26 mouse cellular contexts compared by ENCODE assay signal in the genomic region with DNA sequence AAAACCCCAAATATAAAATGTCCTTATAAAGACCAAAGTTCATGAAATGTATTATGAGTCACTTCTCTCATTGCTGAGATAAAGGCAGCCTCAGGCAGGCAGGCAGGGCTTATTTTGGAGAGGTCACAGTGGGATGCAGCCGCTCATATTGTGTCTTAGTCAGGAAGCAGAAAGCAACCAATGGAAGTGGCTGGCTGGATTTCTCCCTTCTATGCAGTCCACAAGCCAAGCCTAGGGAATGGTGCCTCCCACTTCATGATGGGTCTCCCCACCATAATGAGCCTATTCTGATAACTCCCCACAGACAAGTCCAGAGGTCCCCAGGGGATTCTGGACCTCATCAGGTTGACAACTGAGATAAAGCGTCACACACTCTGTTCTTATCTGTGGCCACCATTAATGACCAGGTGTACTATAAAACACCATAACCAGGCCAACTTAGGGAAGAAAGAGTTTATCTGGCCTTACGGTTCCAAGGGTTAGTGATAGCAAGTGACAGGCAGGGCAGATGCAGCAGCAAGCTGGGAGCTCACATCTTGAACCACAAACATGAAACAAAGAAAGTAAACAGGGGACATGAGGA. TPM values are rescaled to one million over a fixed set of nuclear protein-coding genes. Genes with fewer than 3 reads are reported as not detected.
A peak's percentile ranks its signal among the peaks of the same experiment; 100 is the strongest.
DNase-seq lines count a peak whose midpoint lies in the region; ATAC-seq and TF ChIP-seq lines count a peak whose summit lies in the region.
"Had no signal": no experiment of that assay in that cellular context is flagged by ENCODE, and none has a peak within 500 bp of the region (broad histone marks: within the 10 kb centered on the region; RNA-seq: fewer than 3 reads in every experiment).

No protein-coding gene starts in this region.

- WGBS in intestine, postnatal 0 days: 54% methylated on average over 3 of the region's 3 CpGs
- 81% methylated on average over 3 of the region's 3 CpGs for WGBS in liver, postnatal 0 days (ENCODE audit: insufficient replicate concordance)

- H3K36me3 ChIP-seq in G1E (replicated peaks): peaks cover 84% of the 10 kb centered on the region
- H3K36me3 ChIP-seq in intestine, postnatal 0 days (ENCODE audit: control insufficient read depth, insufficient read depth): peaks cover 11% of the 10 kb centered on the region; the same call in 1 of the 2 replicates
- H3K36me3 ChIP-seq in liver, postnatal 0 days (replicated peaks; ENCODE audit: insufficient read depth, low read length): peaks cover 7% of the 10 kb centered on the region; the same call in 1 of the 2 replicates

- peak; percentile 39 for DNase-seq in adrenal gland, postnatal 14 days
- no peak for DNase-seq in adrenal gland, adult 8-10 months
- DNase-seq in G1E (ENCODE audit: low spot score): no peak
- DNase-seq in cerebellum, adult 11-12 months: no peak
- no peak for DNase-seq in liver, postnatal 0 days
- no peak for DNase-seq in kidney, adult 18-20 months
- DNase-seq: cerebellum, adult 2 months; cerebellum, adult 9-11 months; cerebellum, postnatal 25 days; forebrain, postnatal 0 days; gastrocnemius, adult 2 months; gastrocnemius, postnatal 14 days; heart, adult 18-20 months; heart, postnatal 14 days; heart, postnatal 4 days had no signal

- ATAC-seq in G1E (ENCODE audit: extremely low read depth, insufficient number of reproducible peaks, low FRiP score, poor library complexity, severe bottlenecking): 0 out of 2 replicates have a peak, but pooled peaks have one; percentile 12
- ATAC-seq in intestine, postnatal 0 days: peak; percentile 76
- no peak for ATAC-seq in liver, postnatal 0 days
- ATAC-seq: activated CD4-positive, CD25-positive, alpha-beta regulatory T cell, adult 4 months; forebrain, embryonic 14.5 days; forebrain, postnatal 0 days; hindbrain, postnatal 0 days; inflammation-experienced regulatory T-cells, adult 6 months had no signal

- peaks cover 13% of the 10 kb centered on the region; the same call in 1 of the 2 replicates for H3K4me1 ChIP-seq in G1E (ENCODE audit: insufficient read depth, low read depth, low read length)
- peaks cover 16% of the 10 kb centered on the region for H3K4me1 ChIP-seq in brown adipose tissue, adult 24 weeks (ENCODE audit: control insufficient read depth, insufficient read depth, insufficient read length, low read length)
- peaks cover 3% of the 10 kb centered on the region; the same call in 1 of the 2 replicates for H3K4me1 ChIP-seq in intestine, postnatal 0 days (replicated peaks; ENCODE audit: control insufficient read depth, insufficient read depth, low read length)
- H3K4me1 ChIP-seq in liver, postnatal 0 days (ENCODE audit: insufficient read depth): no peaks in the 10 kb centered on the region
- H3K4me1 ChIP-seq: embryonic facial prominence, embryonic 12.5 days; embryonic facial prominence, embryonic 15.5 days had no signal

- no peak overlapping the region for H3K9ac ChIP-seq in intestine, postnatal 0 days (ENCODE audit: low read depth, low read length)
- H3K9ac ChIP-seq in liver, postnatal 0 days (replicated peaks): no peak overlapping the region
- H3K9ac ChIP-seq: embryonic facial prominence, embryonic 12.5 days; embryonic facial prominence, embryonic 15.5 days; forebrain, postnatal 0 days; heart, embryonic 13.5 days; hindbrain, embryonic 14.5 days had no signal

- no peak for TF ChIP-seq EP300 in liver, postnatal 0 days (IDR thresholded peaks at IDR 0.05; ENCODE audit: low read depth)

- no peaks in the 10 kb centered on the region for H3K27me3 ChIP-seq in G1E (ENCODE audit: insufficient read depth, low read length)
- H3K27me3 ChIP-seq in intestine, postnatal 0 days (replicated peaks; ENCODE audit: control insufficient read depth, insufficient read depth, low read length): no peaks in the 10 kb centered on the region
- H3K27me3 ChIP-seq in liver, postnatal 0 days (ENCODE audit: insufficient read depth, low read length): no peaks in the 10 kb centered on the region
- H3K27me3 ChIP-seq: embryonic facial prominence, embryonic 12.5 days; embryonic facial prominence, embryonic 15.5 days; heart, embryonic 13.5 days had no signal

- H3K27ac ChIP-seq in brown adipose tissue, adult 24 weeks (replicated peaks; ENCODE audit: low read depth, low read length): 0 out of 2 replicates have a peak overlapping the region, but pooled peaks have one; percentile 5
- H3K27ac ChIP-seq in intestine, postnatal 0 days (ENCODE audit: low read depth, low read length): peak overlapping the region; percentile 64
- H3K27ac ChIP-seq in liver, postnatal 0 days (ENCODE audit: low read depth): no peak overlapping the region
- H3K27ac ChIP-seq: embryonic facial prominence, embryonic 12.5 days; embryonic facial prominence, embryonic 15.5 days; gastrocnemius, adult 2 months; heart, embryonic 10.5 days; heart, embryonic 13.5 days; hindbrain, embryonic 14.5 days; hindbrain, postnatal 0 days had no signal

- TF ChIP-seq CTCF in G1E (IDR thresholded peaks at IDR 0.05; ENCODE audit: low read depth, low read length): no peak
- no peak for TF ChIP-seq CTCF in intestine, postnatal 0 days (IDR thresholded peaks at IDR 0.05; ENCODE audit: low read depth)
- TF ChIP-seq CTCF in liver, postnatal 0 days (IDR thresholded peaks at IDR 0.05; ENCODE audit: low read depth): no peak

- H3K4me3 ChIP-seq in G1E (ENCODE audit: low read depth, low read length): no peak overlapping the region
- no peak overlapping the region for H3K4me3 ChIP-seq in brown adipose tissue, adult 24 weeks (ENCODE audit: insufficient read depth, low read depth, low read length)
- no peak overlapping the region for H3K4me3 ChIP-seq in intestine, postnatal 0 days (ENCODE audit: low read depth, low read length)
- no peak overlapping the region for H3K4me3 ChIP-seq in liver, postnatal 0 days (ENCODE audit: low read depth, low read length)
- H3K4me3 ChIP-seq: embryonic facial prominence, embryonic 12.5 days; embryonic facial prominence, embryonic 15.5 days; gastrocnemius, adult 2 months; heart, embryonic 10.5 days; heart, embryonic 13.5 days had no signal

- H3K4me2 ChIP-seq in intestine, postnatal 0 days (replicated peaks; ENCODE audit: low read depth): no peak overlapping the region
- H3K4me2 ChIP-seq in liver, postnatal 0 days (ENCODE audit: low read depth, low read length): no peak overlapping the region
- H3K4me2 ChIP-seq: embryonic facial prominence, embryonic 12.5 days; embryonic facial prominence, embryonic 15.5 days; heart, embryonic 13.5 days; hindbrain, embryonic 14.5 days had no signal

- no peaks in the 10 kb centered on the region for H3K9me3 ChIP-seq in G1E (replicated peaks)
- no peaks in the 10 kb centered on the region for H3K9me3 ChIP-seq in intestine, postnatal 0 days (ENCODE audit: control insufficient read depth)
- no peaks in the 10 kb centered on the region for H3K9me3 ChIP-seq in liver, postnatal 0 days (ENCODE audit: low read length)
- H3K9me3 ChIP-seq: embryonic facial prominence, embryonic 12.5 days; embryonic facial prominence, embryonic 15.5 days; heart, embryonic 10.5 days; heart, embryonic 13.5 days had no signal

RNA-seq across cellular contexts. Expression of a gene that starts 16.4 kb away (rescaled TPM):
- total RNA-seq in adrenal gland, postnatal 14 days (2021): 822 and 851 TPM in 2 replicates
- total RNA-seq in adrenal gland, adult 8-10 months (2022): 100 to 1,000 TPM; 375 to 489 (median 428) TPM
- total RNA-seq in G1E (2014; fragmentation: Nextera tagmentation): 69.3 and 79.8 TPM in 2 replicates
- 66.7 and 72.8 TPM in 2 replicates for total RNA-seq in G1E (2017)
- polyA plus RNA-seq in G1E (2012): 26.1 and 43.6 TPM in 2 replicates
- polyA plus RNA-seq in brown adipose tissue, adult 24 weeks (2012; ENCODE audit: insufficient read depth, insufficient read length, missing spikeins): 1,641 and 1,655 TPM in 2 replicates
- 581 and 642 TPM in 2 replicates for polyA plus RNA-seq in intestine, postnatal 0 days (2015; fragmentation: Nextera tagmentation; extraction: Ambion mirVana)
- polyA plus RNA-seq in liver, postnatal 0 days (2015; fragmentation: Nextera tagmentation; extraction: Ambion mirVana): 279 and 305 TPM in 2 replicates

RNA-seq across cellular contexts. Expression of a gene that starts 47.5 kb away (rescaled TPM):
- total RNA-seq in adrenal gland, postnatal 14 days (2021): 17.8 and 22.7 TPM in 2 replicates
- total RNA-seq in adrenal gland, adult 8-10 months (2022): 10 to 100 TPM; 11.6 to 19.1 (median 12.0) TPM
- total RNA-seq in G1E (2014; fragmentation: Nextera tagmentation) (not detected in 2 replicates), G1E (2017) (0.05 TPM in 1 of 2 replicates, not detected in the other)
- polyA plus RNA-seq in G1E (2012): not detected in 2 replicates
- 28.2 and 36.0 TPM in 2 replicates for polyA plus RNA-seq in brown adipose tissue, adult 24 weeks (2012; ENCODE audit: insufficient read depth, insufficient read length, missing spikeins)
- polyA plus RNA-seq in intestine, postnatal 0 days (2015; fragmentation: Nextera tagmentation; extraction: Ambion mirVana): 17.1 and 24.2 TPM in 2 replicates
- polyA plus RNA-seq in liver, postnatal 0 days (2015; fragmentation: Nextera tagmentation; extraction: Ambion mirVana): 1.2 and 1.4 TPM in 2 replicates
